In the genomic region with DNA sequence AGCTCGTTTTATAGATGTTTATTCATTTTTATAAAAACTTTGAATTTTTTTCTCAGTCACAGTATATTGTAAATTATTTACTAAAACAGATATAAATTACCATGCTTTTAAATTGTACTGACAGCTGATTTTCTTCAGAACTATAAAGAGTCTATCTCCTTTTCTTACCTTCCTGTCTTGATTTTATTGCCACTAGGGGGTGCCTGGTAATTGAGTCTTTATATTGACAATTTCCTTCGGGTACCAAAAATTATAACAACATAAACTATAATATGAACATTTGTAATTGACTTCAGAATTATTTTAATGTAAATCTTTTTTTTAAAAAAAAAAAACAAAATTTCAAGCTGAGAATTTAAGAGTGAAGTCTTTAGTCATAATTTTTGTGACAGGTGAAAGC, we compare ENCODE assay signal across 13 mouse cellular contexts.
DNase-seq lines count a peak whose midpoint lies in the region; ATAC-seq and TF ChIP-seq lines count a peak whose summit lies in the region.
"Had no signal": no experiment of that assay in that cellular context is flagged by ENCODE, and none has a peak within 500 bp of the region (broad histone marks: within the 10 kb centered on the region; RNA-seq: fewer than 3 reads in every experiment).

No protein-coding gene starts in this region.

- TF ChIP-seq CTCF in forebrain, postnatal 0 days (IDR thresholded peaks at IDR 0.05; ENCODE audit: low read depth): peak; percentile 47
- 0 out of 2 replicates have a peak, but pooled peaks have one; percentile 21 for TF ChIP-seq CTCF in liver, adult 2 months (IDR thresholded peaks at IDR 0.05; ENCODE audit: low read depth, low read length)
- TF ChIP-seq CTCF in E14TG2a.4 (conservative IDR thresholded peaks at IDR 0.05; ENCODE audit: low read length): 0 out of 2 replicates have a peak, but pooled peaks have one; percentile 21

- H3K4me2 ChIP-seq in forebrain, postnatal 0 days (ENCODE audit: low read depth): no peak overlapping the region
- H3K4me2 ChIP-seq in forebrain, embryonic 16.5 days (ENCODE audit: low read length): no peak overlapping the region
- no peak overlapping the region for H3K4me2 ChIP-seq in liver, embryonic 12.5 days
- H3K4me2 ChIP-seq: liver, embryonic 11.5 days had no signal

- no peak for DNase-seq in forebrain, postnatal 0 days
- no peak for DNase-seq in liver, adult 2 months (ENCODE audit: extremely low read depth, low read depth, low spot score)
- DNase-seq in embryo, embryonic 11 days: peak; percentile 17
- no peak for DNase-seq in yolk sac, embryonic 10.5 days (ENCODE audit: low spot score)
- no peak for DNase-seq in limb, embryonic 10.5 days (ENCODE audit: low spot score)
- DNase-seq: cerebellum, adult 9-11 months; heart, postnatal 10 days; kidney, postnatal 25 days; thymus, postnatal 4 days had no signal

- TF ChIP-seq POLR2A in liver, adult 2 months (IDR thresholded peaks at IDR 0.05; ENCODE audit: extremely low read depth, insufficient read depth, low read length): no peak

- no peaks in the 10 kb centered on the region for H3K4me1 ChIP-seq in forebrain, postnatal 0 days (ENCODE audit: insufficient read depth)
- H3K4me1 ChIP-seq in forebrain, embryonic 16.5 days (replicated peaks; ENCODE audit: control insufficient read depth, insufficient read depth, low read length): no peaks in the 10 kb centered on the region
- no peaks in the 10 kb centered on the region for H3K4me1 ChIP-seq in liver, adult 2 months (ENCODE audit: control insufficient read depth, insufficient read depth, low read length)
- no peaks in the 10 kb centered on the region for H3K4me1 ChIP-seq in liver, embryonic 12.5 days
- no peaks in the 10 kb centered on the region for H3K4me1 ChIP-seq in E14TG2a.4 (replicated peaks; ENCODE audit: low read depth, low read length)
- H3K4me1 ChIP-seq in limb, embryonic 10.5 days: no peaks in the 10 kb centered on the region

- no peaks in the 10 kb centered on the region for H3K27me3 ChIP-seq in forebrain, postnatal 0 days (ENCODE audit: insufficient read depth, low read length)
- H3K27me3 ChIP-seq in forebrain, embryonic 16.5 days (replicated peaks; ENCODE audit: control insufficient read depth, insufficient read depth, low read length): no peaks in the 10 kb centered on the region
- no peaks in the 10 kb centered on the region for H3K27me3 ChIP-seq in liver, adult 2 months (ENCODE audit: control insufficient read depth, insufficient read depth, low read length)
- H3K27me3 ChIP-seq in liver, embryonic 12.5 days (replicated peaks): no peaks in the 10 kb centered on the region
- no peaks in the 10 kb centered on the region for H3K27me3 ChIP-seq in E14TG2a.4 (ENCODE audit: insufficient read depth, low read length)
- no peaks in the 10 kb centered on the region for H3K27me3 ChIP-seq in limb, embryonic 10.5 days (ENCODE audit: low read depth, poor library complexity, severe bottlenecking)

- H3K79me2 ChIP-seq in liver, adult 2 months (ENCODE audit: control insufficient read depth, insufficient read depth, low read length): no peaks in the 10 kb centered on the region

- no peaks in the 10 kb centered on the region for H3K9me3 ChIP-seq in forebrain, postnatal 0 days (ENCODE audit: low read length)
- H3K9me3 ChIP-seq in forebrain, embryonic 16.5 days (ENCODE audit: control insufficient read depth, low read length): no peaks in the 10 kb centered on the region
- no peaks in the 10 kb centered on the region for H3K9me3 ChIP-seq in liver, embryonic 12.5 days (replicated peaks)
- no peaks in the 10 kb centered on the region for H3K9me3 ChIP-seq in E14TG2a.4 (ENCODE audit: low read length)
- no peaks in the 10 kb centered on the region for H3K9me3 ChIP-seq in limb, embryonic 10.5 days (replicated peaks)

- no peak for ATAC-seq in forebrain, postnatal 0 days
- ATAC-seq in forebrain, embryonic 16.5 days: no peak
- no peak for ATAC-seq in liver, embryonic 12.5 days

- no peak overlapping the region for H3K9ac ChIP-seq in forebrain, postnatal 0 days
- H3K9ac ChIP-seq in forebrain, embryonic 16.5 days (replicated peaks; ENCODE audit: low read depth, low read length): no peak overlapping the region
- H3K9ac ChIP-seq in liver, adult 2 months (ENCODE audit: low read depth, low read length): no peak overlapping the region
- no peak overlapping the region for H3K9ac ChIP-seq in liver, embryonic 12.5 days

- H3K36me3 ChIP-seq in forebrain, postnatal 0 days (ENCODE audit: insufficient read depth): no peaks in the 10 kb centered on the region
- no peaks in the 10 kb centered on the region for H3K36me3 ChIP-seq in forebrain, embryonic 16.5 days (ENCODE audit: control insufficient read depth, insufficient read depth)
- peaks cover under 1% of the 10 kb centered on the region; the same call in 1 of the 2 replicates for H3K36me3 ChIP-seq in liver, adult 2 months (ENCODE audit: control insufficient read depth, insufficient read depth, low read length)
- peaks cover 6% of the 10 kb centered on the region; the same call in 1 of the 2 replicates for H3K36me3 ChIP-seq in liver, embryonic 12.5 days
- peaks cover 8% of the 10 kb centered on the region; the same call in 1 of the 2 replicates for H3K36me3 ChIP-seq in E14TG2a.4 (ENCODE audit: insufficient read depth, low read length)
- H3K36me3 ChIP-seq in limb, embryonic 10.5 days: no peaks in the 10 kb centered on the region

- 63% methylated on average over 2 of the region's 2 CpGs for WGBS in forebrain, postnatal 0 days
- 79% methylated on average over 2 of the region's 2 CpGs for WGBS in forebrain, embryonic 16.5 days
- WGBS in liver, adult 2 months: 82% methylated on average over 2 of the region's 2 CpGs
- WGBS in liver, embryonic 12.5 days (ENCODE audit: insufficient replicate concordance): 80% methylated on average over 2 of the region's 2 CpGs
- WGBS in limb, embryonic 10.5 days: 93% methylated on average over 2 of the region's 2 CpGs

- no peak overlapping the region for H3K27ac ChIP-seq in forebrain, postnatal 0 days (ENCODE audit: low read depth, low read length)
- no peak overlapping the region for H3K27ac ChIP-seq in forebrain, embryonic 16.5 days (ENCODE audit: low read length)
- no peak overlapping the region for H3K27ac ChIP-seq in liver, adult 2 months (replicated peaks; ENCODE audit: insufficient read depth, low read depth, low read length)
- H3K27ac ChIP-seq in liver, embryonic 12.5 days: no peak overlapping the region
- no peak overlapping the region for H3K27ac ChIP-seq in limb, embryonic 10.5 days

- no peak overlapping the region for H3K4me3 ChIP-seq in forebrain, postnatal 0 days (ENCODE audit: low read depth, low read length)
- no peak overlapping the region for H3K4me3 ChIP-seq in forebrain, embryonic 16.5 days (replicated peaks; ENCODE audit: low read length)
- no peak overlapping the region for H3K4me3 ChIP-seq in liver, adult 2 months (ENCODE audit: insufficient read depth, low read depth, low read length)
- H3K4me3 ChIP-seq in liver, embryonic 12.5 days: no peak overlapping the region
- no peak overlapping the region for H3K4me3 ChIP-seq in E14TG2a.4 (replicated peaks; ENCODE audit: low read length)
- H3K4me3 ChIP-seq in limb, embryonic 10.5 days: no peak overlapping the region
